Mouse (Mus musculus): ENCODE results near the gene Dhrs3. TPM values are rescaled to one million over a fixed set of nuclear protein-coding genes. Genes with fewer than 3 reads are reported as not detected.
A peak's percentile ranks its signal among the peaks of the same experiment; 100 is the strongest.

Gene Dhrs3
- total RNA-seq, 2 experiments from 2014 or later = 30.4 to 45.8 TPM

DNA sequence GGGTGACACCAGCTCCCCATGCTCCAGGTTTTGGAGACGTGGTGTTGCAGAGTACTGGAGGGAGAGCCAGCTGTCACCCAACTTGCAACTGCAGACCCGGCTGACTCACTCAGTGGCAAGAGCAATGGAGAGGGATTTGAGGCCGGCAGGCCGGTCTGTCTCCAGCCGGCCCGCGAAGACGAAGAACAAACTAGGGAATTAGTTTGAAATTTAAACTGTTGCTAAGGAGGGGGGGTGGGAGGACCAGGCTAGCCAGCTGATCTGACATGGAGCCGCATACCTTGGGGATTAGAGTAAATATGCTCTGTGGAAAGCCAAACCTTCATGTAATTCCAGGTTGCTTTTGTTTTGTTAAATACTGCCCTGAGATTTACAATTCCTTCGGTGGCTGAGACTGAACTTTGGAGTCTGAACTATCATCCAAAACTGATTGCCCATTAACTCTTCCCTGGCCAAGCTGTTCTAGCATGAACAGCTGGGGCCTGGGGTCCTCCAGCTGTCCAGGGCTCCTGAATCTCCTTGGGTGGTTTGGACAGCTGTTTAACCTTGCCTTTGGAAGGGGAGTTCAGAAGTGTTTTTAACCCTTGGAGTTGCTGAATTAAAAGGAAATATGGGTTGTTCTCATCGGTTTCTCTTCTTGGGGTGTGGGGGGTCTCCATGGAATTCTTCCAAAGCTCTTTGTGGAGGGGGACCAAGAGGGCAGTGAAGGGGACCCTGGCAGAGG lies 2.0 kb downstream of the Dhrs3 start:
- intact Hi-C loops (cut with DNase I) = loop anchor here (5.0 kb wide), 2 partner anchors 148 to 233 kb away; no protein-coding TSS in a partner anchor

DNA sequence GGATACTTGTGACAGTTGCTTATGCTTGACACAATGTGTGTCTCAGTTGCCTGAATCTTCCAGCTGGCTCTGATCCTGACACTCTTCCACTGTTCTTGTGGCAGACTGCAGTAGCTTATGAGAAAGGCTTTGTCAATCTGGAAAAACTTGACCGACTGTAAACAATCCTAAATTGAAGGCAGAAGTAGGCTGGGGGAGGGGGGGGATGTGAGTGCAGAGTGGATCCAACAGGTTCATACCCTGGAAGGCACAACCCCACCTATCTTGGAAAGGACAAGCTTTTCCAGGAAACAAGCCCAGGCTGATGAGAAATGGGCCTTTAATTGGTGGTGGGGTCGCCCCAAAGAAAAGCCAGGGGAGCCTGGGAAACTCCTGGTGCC lies 2.6 kb downstream of the Dhrs3 start:
- intact Hi-C loops (cut with DNase I) = no loop called here
- DNase-seq = no peak

More for the DNA sequence above, 2.0 kb downstream of the Dhrs3 start:
- peak in 1 of 2 experiments; percentile 11 for DNase-seq

GRCm38 (mm10) chr4:144896321-144896720 lies 3.7 kb downstream of the Dhrs3 start:
- peak in 1 of 2 experiments; percentile 52 for DNase-seq
- intact Hi-C loops (cut with DNase I) = no loop called here

DNA sequence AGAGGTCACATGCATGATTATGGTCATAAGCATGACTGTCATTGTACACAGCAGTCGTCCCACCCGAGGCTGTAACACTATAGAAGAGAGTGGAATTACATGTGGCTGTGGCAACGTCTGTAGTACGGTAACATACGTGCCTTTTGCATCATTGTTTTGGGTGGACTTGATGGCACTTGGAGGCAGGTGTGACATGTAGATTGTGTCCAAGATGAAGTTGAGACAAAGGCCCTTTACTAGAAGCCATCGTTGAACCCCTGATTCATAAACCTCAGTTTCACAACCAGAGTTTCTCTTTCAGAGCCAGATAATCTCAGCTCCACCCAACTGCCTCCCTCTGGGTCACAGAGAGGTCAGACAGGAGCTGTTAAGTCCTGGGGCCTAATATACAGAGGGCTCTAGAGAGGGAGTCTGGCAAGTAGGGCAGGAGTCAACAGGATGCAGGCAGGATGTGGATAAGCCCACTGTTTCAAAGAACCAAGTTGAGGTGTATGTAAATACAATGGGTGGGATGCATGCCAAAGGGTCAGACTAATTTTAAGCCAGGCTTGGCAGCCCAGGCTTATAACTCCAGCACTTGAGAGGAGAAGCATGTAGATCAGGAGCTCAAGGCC lies 5.5 kb downstream of the Dhrs3 start:
- intact Hi-C loops (cut with DNase I) = no loop called here

GRCm38 (mm10) chr4:144898737-144899136 lies 6.1 kb downstream of the Dhrs3 start:
- DNase-seq = no peak
- intact Hi-C loops (cut with DNase I) = no loop called here

More for the DNA sequence above, 5.5 kb downstream of the Dhrs3 start:
- DNase-seq = no peak

DNA sequence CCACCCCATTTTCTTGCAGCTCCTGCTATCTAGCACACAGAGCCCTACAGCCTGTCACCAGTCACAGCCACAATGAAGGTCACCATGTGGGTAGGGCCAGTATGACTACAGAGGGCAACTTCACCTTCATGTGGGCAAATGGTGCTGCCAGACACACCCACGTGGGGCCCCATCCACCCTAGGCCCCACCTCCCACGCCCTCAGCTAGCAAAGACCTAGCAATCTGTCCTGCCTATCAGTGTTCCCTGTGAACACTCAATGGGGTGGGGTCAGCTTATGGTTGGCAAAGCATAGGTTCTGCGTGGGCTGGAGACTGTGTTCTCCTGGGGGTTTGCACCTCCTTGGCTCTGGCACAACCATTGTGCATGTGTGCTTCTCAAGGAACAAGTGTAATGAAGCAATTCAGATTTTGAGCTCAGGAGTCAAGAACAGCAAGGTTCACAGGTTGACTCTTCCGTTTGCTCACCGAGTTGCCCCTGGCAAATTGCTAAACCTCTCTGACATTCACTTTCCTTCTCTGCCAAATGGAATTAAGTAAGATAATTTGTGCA lies 9.0 kb downstream of the Dhrs3 start:
- intact Hi-C loops (cut with DNase I) = loop anchor here (5.0 kb wide), 1 partner anchor 41 kb away; no protein-coding TSS in a partner anchor
- DNase-seq = no peak

DNA sequence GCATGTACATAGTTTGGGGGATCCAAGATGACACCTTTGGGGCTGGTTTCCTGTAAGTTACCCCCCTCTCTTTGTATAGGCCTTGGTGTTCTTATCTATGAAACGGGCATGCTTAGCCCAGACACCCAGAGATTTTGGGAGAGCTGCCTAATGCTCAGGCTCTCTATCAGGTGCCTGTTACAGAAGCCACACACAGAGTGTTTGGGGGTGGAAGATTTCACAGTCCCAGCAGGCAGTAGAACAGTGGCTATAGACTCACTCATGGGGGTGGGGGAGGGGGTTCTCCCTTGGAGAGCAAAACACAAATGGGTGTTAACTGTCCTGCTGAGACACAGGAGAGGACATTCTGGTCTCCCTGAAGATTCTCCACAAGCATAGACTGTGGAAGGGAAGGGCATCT lies 10.5 kb downstream of the Dhrs3 start:
- DNase-seq = no peak
- intact Hi-C loops (cut with DNase I) = loop anchor here (5.0 kb wide), 1 partner anchor 39 kb away; no protein-coding TSS in a partner anchor

DNA sequence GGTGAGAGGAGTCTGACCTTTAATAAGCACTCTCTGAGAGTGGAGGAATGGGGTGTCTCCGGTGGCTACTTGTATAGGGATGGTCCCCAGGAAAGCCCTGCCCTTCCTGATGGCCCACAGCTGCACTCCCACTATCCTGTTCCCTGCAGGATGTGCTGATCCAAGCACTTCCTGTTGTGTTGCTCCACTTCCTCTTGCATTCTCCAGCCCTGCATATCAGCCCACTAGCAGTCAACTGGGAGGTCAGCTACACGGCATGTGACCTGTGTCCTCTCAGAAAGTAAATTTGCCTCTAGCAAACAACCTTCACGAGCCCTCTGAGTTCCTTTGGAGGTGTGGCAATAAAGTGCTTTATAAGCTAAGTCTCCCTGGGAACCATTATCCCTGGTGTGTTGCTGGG lies 11.3 kb downstream of the Dhrs3 start:
- DNase-seq = no peak
- intact Hi-C loops (cut with DNase I) = loop anchor here (5.0 kb wide), 1 partner anchor 38 kb away; no protein-coding TSS in a partner anchor

DNA sequence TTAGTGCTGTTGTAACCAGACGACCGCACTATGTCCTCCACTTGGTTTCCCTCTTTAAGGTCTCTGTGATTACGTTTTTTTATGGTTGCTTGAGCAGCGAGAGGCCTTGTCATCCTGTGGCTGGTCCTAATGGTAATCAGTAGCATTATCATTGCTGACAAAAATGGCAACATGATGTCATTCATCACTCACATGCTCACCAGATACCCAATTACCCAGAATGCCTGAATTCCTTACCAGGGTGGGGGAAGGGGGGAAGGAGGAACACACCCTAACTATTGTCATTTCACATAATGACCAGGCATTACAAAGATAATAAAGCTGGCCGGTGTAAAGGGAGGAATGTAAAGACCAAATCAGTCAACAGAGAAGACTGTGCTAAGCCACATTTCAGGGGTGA lies 12.5 kb downstream of the Dhrs3 start:
- intact Hi-C loops (cut with DNase I) = no loop called here
- DNase-seq = no peak

- DNase-seq = peak; percentile 66 to 83
- intact Hi-C loops (cut with DNase I) = no loop called here
Observed at GRCm38 (mm10) chr4:144906001-144906889, 13.6 kb downstream of the Dhrs3 start.

- peak; percentile 46 to 47 for DNase-seq
- intact Hi-C loops (cut with DNase I) = no loop called here
Observed at GRCm38 (mm10) chr4:144906978-144907703, 14.5 kb downstream of the Dhrs3 start.

GRCm38 (mm10) chr4:144908825-144909224 lies 16.2 kb downstream of the Dhrs3 start:
- intact Hi-C loops (cut with DNase I) = loop anchor here (2.0 kb wide), 1 partner anchor 18 kb away; no protein-coding TSS in a partner anchor
- DNase-seq = no peak

DNA sequence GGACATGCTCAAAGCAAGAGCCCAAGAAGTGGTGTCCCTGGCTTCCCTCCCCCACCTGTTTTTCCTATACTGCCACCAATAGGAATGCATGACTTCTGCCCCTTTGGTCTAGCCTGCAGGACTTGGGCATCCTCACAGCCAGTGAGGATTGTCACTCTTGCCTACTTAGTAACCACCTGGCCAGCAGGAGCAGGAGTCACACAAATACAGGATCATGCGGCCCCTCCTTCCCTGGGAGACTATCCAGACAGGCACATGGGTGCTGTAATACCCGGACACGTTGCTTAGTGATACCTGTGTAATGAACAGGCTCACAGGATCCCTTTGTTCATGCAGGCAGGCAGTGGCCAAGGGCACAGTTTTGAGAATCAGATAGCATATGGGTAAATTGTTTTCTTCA lies 17.7 kb downstream of the Dhrs3 start:
- intact Hi-C loops (cut with DNase I) = no loop called here
- DNase-seq = no peak

DNA sequence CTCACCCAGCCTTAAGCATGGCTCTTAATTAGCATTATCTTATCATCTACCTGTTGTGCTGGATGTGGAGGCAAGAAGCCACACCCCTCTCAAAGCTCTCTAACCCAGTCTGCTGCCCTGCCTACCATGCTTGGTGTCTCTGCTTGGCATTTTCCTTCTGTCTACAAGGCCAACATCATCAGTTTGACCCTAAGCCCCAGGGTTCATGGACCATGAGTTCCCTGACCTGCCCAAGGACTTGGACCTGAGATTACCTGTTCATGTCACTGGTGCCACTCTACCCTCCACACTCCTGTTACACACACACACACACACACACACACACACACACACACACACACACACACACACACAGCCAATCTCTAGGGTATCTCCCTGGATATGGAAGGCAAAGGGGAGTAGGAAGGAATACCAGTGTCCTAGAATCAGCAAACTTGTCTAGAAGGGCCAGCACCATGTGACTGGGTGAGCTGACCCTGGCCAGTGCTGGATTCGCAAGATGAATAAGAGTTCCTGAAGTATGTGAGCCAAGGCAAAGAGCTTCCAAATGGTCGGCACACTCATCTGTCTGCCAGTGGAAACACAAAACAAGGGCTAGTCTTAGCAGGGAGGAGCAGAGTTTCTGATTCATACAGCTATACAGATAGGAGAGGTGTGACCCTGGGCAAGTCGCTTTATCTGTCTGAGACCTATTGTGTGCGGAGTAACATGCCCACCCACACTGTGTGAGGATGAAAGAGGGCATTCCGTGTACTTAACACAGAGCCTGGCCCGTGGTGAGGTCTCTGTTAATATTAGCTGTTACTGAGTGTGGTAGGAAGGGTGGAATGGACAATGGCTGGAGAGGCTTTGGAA lies 20.9 kb downstream of the Dhrs3 start:
- DNase-seq = no peak
- intact Hi-C loops (cut with DNase I) = no loop called here

DNA sequence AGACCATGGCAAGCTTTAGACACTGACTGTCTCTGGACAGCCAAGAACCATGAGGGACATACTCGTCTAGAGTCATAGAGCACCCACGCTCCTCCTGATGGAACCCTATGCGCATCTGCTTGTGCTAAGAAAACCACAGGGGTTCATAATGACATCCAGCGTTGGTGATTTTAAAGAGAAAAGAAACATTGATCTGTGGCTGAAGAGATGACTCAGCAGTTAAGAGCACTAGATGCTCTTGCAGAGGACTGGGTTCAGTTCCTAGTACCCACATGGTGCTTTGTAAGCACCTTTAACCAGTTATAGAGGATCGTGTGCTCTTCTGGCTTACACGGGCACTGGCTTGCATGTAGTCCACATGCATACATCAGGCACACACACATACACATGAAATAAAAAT lies 23.9 kb downstream of the Dhrs3 start:
- intact Hi-C loops (cut with DNase I) = no loop called here
- DNase-seq = no peak

DNA sequence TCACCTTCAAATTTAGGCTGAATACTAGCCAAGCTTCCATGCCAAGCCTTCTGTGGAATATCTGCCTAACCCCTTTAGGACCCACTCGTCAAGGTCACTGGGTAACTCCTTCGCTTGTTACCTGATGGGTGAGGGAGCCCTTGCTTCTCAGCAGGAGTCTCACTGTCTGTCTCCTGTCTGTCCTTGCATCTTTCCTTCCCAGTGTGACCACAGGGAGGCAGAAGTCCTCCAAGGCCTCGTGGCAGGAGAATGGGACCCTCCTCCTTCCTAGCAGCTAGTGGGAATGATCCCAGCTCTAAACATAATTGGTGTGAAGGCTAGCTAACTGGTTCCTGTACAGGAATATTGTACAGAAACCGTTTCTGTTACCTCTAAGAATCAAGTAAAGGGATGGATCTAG lies 24.5 kb downstream of the Dhrs3 start:
- intact Hi-C loops (cut with DNase I) = no loop called here

DNA sequence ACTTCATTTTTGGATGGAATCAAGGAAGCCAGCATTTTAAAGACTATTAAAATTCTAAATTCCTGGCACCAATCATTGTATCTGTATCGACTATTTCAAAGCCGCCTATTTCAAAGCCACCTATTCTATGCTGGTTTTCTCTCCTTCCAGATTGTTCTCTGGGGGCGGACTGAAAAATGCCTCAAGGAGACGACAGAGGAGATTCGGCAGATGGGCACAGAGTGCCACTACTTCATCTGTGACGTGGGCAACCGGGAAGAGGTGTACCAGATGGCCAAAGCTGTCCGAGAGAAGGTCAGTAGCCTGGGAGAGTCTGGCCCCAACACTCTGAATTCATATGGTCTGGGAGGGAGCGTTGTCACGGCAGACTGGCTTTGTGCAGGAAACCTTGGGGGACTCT lies 25.9 kb downstream of the Dhrs3 start:
- intact Hi-C loops (cut with DNase I) = no loop called here
- DNase-seq = no peak

More for the DNA sequence above, 24.5 kb downstream of the Dhrs3 start:
- no peak for DNase-seq

DNA sequence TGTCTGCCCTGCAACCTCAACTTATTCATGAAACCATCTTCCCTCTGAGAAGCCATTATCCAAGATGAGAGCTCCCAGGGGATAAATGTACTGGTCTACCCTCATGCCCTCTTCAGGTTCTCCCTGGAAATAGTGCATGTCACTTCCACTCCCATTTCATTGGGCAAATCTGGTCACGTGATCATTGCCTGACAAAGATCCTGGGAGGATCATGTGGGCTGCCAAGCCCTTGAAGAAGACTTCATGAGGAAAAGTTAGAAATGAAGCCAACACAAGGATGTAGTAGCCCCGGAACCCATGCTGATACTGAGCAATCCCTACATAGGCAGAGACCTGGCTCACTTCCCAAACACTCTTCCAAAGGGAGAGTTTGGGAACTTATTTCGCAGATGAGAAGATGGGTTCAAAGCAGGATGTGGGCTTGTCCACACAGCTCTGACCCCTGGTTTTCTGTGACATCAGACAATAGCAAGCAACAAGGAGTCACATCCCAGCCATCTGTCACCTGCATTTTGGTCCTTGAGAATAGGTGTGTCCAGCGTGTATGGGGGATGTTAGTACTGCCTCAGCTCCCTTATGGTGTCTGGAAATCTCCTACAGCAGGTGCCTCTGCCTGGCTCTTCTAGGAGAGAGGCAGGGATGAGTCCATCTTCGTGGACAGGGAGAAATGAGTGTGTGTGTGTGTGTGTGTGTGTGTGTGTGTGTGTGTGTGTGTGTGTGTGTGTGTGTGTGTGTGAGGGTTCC lies 36.2 kb downstream of the Dhrs3 start:
- DNase-seq = no peak
- intact Hi-C loops (cut with DNase I) = no loop called here
